Mouse (Mus musculus): ENCODE results near the gene Frmd4b. TPM values are rescaled to one million over a fixed set of nuclear protein-coding genes. Genes with fewer than 3 reads are reported as not detected.
A peak's percentile ranks its signal among the peaks of the same experiment; 100 is the strongest.

The Frmd4b gene
- polyA plus RNA-seq, 1 experiment from 2014 or later, result 39.4 TPM

- Histone ChIP-seq H3K27me3 (no peaks in the 10 kb centered on the region), H3K4me2 (no peak overlapping the region), H3K4me3 (replicated peaks) (no peak overlapping the region), H3K4me1 (peaks cover 16% of the 10 kb centered on the region), H3K27ac (no peak overlapping the region), H3K9ac (no peak overlapping the region), H3K36me3 (replicated peaks) (peaks cover 32% of the 10 kb centered on the region), H3K9me3 (no peaks in the 10 kb centered on the region)
- no peak for ATAC-seq (ENCODE audit: low FRiP score)
- 80% methylated on average over 19 of the region's 19 CpGs for WGBS
Measured at GRCm38 (mm10) chr6:97288047-97288855, 329.1 kb downstream of the Frmd4b start.

- Histone ChIP-seq H3K9me3 (no peaks in the 10 kb centered on the region), H3K27me3 (no peaks in the 10 kb centered on the region), H3K4me1 (peaks cover 8% of the 10 kb centered on the region), H3K9ac (no peak overlapping the region), H3K27ac (no peak overlapping the region), H3K36me3 (replicated peaks) (peaks cover 19% of the 10 kb centered on the region), H3K4me2 (no peak overlapping the region), H3K4me3 (replicated peaks) (no peak overlapping the region)
- ATAC-seq (ENCODE audit: low FRiP score), result no peak
- WGBS, result 95% methylated on average over 5 of the region's 5 CpGs
Measured at GRCm38 (mm10) chr6:97286332-97286731, 331.0 kb downstream of the Frmd4b start.

- H3K36me3 ChIP-seq (replicated peaks), result peaks cover 19% of the 10 kb centered on the region
- no peak for ATAC-seq (ENCODE audit: low FRiP score)
- H3K4me3 ChIP-seq (replicated peaks), result no peak overlapping the region
- no peaks in the 10 kb centered on the region for H3K9me3 ChIP-seq
- H3K27ac ChIP-seq, result no peak overlapping the region
- no peaks in the 10 kb centered on the region for H3K4me1 ChIP-seq
- peaks cover 8% of the 10 kb centered on the region; the same call in 1 of the 2 replicates for H3K27me3 ChIP-seq
- WGBS, result 93% methylated on average over 1 of the region's 1 CpGs
- H3K4me2 ChIP-seq, result no peak overlapping the region
- no peak overlapping the region for H3K9ac ChIP-seq
Measured at GRCm38 (mm10) chr6:97283676-97284075, 333.7 kb downstream of the Frmd4b start.

- Histone ChIP-seq H3K9ac (no peak overlapping the region), H3K4me3 (replicated peaks) (no peak overlapping the region), H3K36me3 (replicated peaks) (0 out of 2 replicates have a peak, but pooled peaks cover under 1% of the 10 kb centered on the region), H3K27ac (no peak overlapping the region), H3K4me2 (no peak overlapping the region), H3K9me3 (no peaks in the 10 kb centered on the region), H3K4me1 (peaks cover 17% of the 10 kb centered on the region), H3K27me3 (peaks cover 17% of the 10 kb centered on the region; the same call in 1 of the 2 replicates)
- 37% methylated on average over 6 of the region's 6 CpGs for WGBS
- no peak for ATAC-seq (ENCODE audit: low FRiP score)
Measured at GRCm38 (mm10) chr6:97278878-97279277, 338.5 kb downstream of the Frmd4b start.

- H3K9ac ChIP-seq, result no peak overlapping the region
- 1% methylated on average over 19 of the region's 19 CpGs for WGBS
- peaks cover 17% of the 10 kb centered on the region for H3K4me1 ChIP-seq
- H3K36me3 ChIP-seq (replicated peaks), result no peaks in the 10 kb centered on the region
- H3K9me3 ChIP-seq, result no peaks in the 10 kb centered on the region
- ATAC-seq (ENCODE audit: low FRiP score), result peak; percentile 70; the same call in 1 of the 2 replicates
- H3K4me3 ChIP-seq (replicated peaks), result peak overlapping the region; percentile 13; the same call in 1 of the 2 replicates
- no peak overlapping the region for H3K27ac ChIP-seq
- H3K4me2 ChIP-seq, result peak overlapping the region; percentile 47
- peaks cover 17% of the 10 kb centered on the region; the same call in 1 of the 2 replicates for H3K27me3 ChIP-seq
Measured at GRCm38 (mm10) chr6:97278014-97278787, 339.1 kb downstream of the Frmd4b start.

- Histone ChIP-seq H3K9ac (no peak overlapping the region), H3K27ac (no peak overlapping the region), H3K4me3 (replicated peaks) (no peak overlapping the region), H3K36me3 (replicated peaks) (no peaks in the 10 kb centered on the region), H3K4me1 (peaks cover 17% of the 10 kb centered on the region), H3K27me3 (peaks cover 17% of the 10 kb centered on the region; the same call in 1 of the 2 replicates), H3K4me2 (no peak overlapping the region), H3K9me3 (no peaks in the 10 kb centered on the region)
- 74% methylated on average over 5 of the region's 5 CpGs for WGBS
- ATAC-seq (ENCODE audit: low FRiP score), result 0 out of 2 replicates have a peak, but pooled peaks have one; percentile 47
Measured at GRCm38 (mm10) chr6:97276890-97277497, 340.3 kb downstream of the Frmd4b start.

- Histone ChIP-seq H3K4me3 (replicated peaks) (no peak overlapping the region), H3K27ac (no peak overlapping the region)
- no peak for ATAC-seq (ENCODE audit: low FRiP score)
Measured at GRCm38 (mm10) chr6:97276366-97276765, 341.0 kb downstream of the Frmd4b start.

GRCm38 (mm10) chr6:97275760-97276159 lies 341.6 kb downstream of the Frmd4b start:
- Histone ChIP-seq H3K27me3 (peaks cover 17% of the 10 kb centered on the region; the same call in 1 of the 2 replicates), H3K4me3 (replicated peaks) (no peak overlapping the region), H3K9me3 (no peaks in the 10 kb centered on the region), H3K4me1 (peaks cover 17% of the 10 kb centered on the region), H3K4me2 (0 out of 2 replicates have a peak overlapping the region, but pooled peaks have one; percentile 0), H3K27ac (no peak overlapping the region), H3K36me3 (replicated peaks) (no peaks in the 10 kb centered on the region), H3K9ac (no peak overlapping the region)
- no peak for ATAC-seq (ENCODE audit: low FRiP score)
- 59% methylated on average over 4 of the region's 4 CpGs for WGBS

More at GRCm38 (mm10) chr6:97276366-97276765, 341.0 kb downstream of the Frmd4b start:
- 31% methylated on average over 4 of the region's 4 CpGs for WGBS
- Histone ChIP-seq H3K9me3 (no peaks in the 10 kb centered on the region), H3K4me1 (peaks cover 17% of the 10 kb centered on the region), H3K36me3 (replicated peaks) (no peaks in the 10 kb centered on the region), H3K4me2 (0 out of 2 replicates have a peak overlapping the region, but pooled peaks have one; percentile 0), H3K27me3 (peaks cover 17% of the 10 kb centered on the region; the same call in 1 of the 2 replicates), H3K9ac (no peak overlapping the region)

GRCm38 (mm10) chr6:97273777-97274176 lies 343.6 kb downstream of the Frmd4b start:
- 74% methylated on average over 3 of the region's 3 CpGs for WGBS
- H3K4me3 ChIP-seq (replicated peaks), result no peak overlapping the region
- no peak overlapping the region for H3K9ac ChIP-seq
- no peaks in the 10 kb centered on the region for H3K9me3 ChIP-seq
- ATAC-seq (ENCODE audit: low FRiP score), result no peak
- no peak overlapping the region for H3K27ac ChIP-seq
- no peaks in the 10 kb centered on the region for H3K36me3 ChIP-seq (replicated peaks)
- H3K4me2 ChIP-seq, result no peak overlapping the region
- 0 out of 2 replicates have a peak, but pooled peaks cover 9% of the 10 kb centered on the region for H3K27me3 ChIP-seq
- H3K4me1 ChIP-seq, result peaks cover 23% of the 10 kb centered on the region

- Histone ChIP-seq H3K4me2 (no peak overlapping the region), H3K9me3 (no peaks in the 10 kb centered on the region), H3K27me3 (0 out of 2 replicates have a peak, but pooled peaks cover 9% of the 10 kb centered on the region), H3K9ac (no peak overlapping the region), H3K36me3 (replicated peaks) (no peaks in the 10 kb centered on the region), H3K4me3 (replicated peaks) (no peak overlapping the region), H3K27ac (no peak overlapping the region), H3K4me1 (peaks cover 19% of the 10 kb centered on the region)
- no peak for ATAC-seq (ENCODE audit: low FRiP score)
- WGBS, result 89% methylated on average over 16 of the region's 16 CpGs
Measured at GRCm38 (mm10) chr6:97273058-97273710, 344.2 kb downstream of the Frmd4b start.

GRCm38 (mm10) chr6:97272349-97272748 lies 345.0 kb downstream of the Frmd4b start:
- H3K9ac ChIP-seq, result no peak overlapping the region
- 61% methylated on average over 2 of the region's 2 CpGs for WGBS
- H3K27ac ChIP-seq, result no peak overlapping the region
- no peaks in the 10 kb centered on the region for H3K9me3 ChIP-seq
- H3K4me2 ChIP-seq, result no peak overlapping the region
- peaks cover 16% of the 10 kb centered on the region for H3K4me1 ChIP-seq
- H3K4me3 ChIP-seq (replicated peaks), result no peak overlapping the region
- no peak for ATAC-seq (ENCODE audit: low FRiP score)
- no peaks in the 10 kb centered on the region for H3K36me3 ChIP-seq (replicated peaks)
- H3K27me3 ChIP-seq, result 0 out of 2 replicates have a peak, but pooled peaks cover 9% of the 10 kb centered on the region
